Mouse (Mus musculus) testis, adult 2 months (tissue): ENCODE data around the gene Izumo1. TPM values are rescaled to one million over a fixed set of nuclear protein-coding genes. Genes with fewer than 3 reads are reported as not detected.

ENCODE experiments used
- H3K27ac ChIP-seq: fragments of 200-500 bp; 2 replicates; pipeline ENCODE4 v1.5.1; 2012; ENCODE audit warnings: low read depth, low read length; ENCODE audit not compliant: control insufficient read depth, insufficient read depth
- H3K27me3 ChIP-seq: fragments of 200-500 bp; 2 replicates; pipeline ENCODE4 v1.6.1; 2012; ENCODE audit warnings: mild to moderate bottlenecking, low read length, moderate library complexity; ENCODE audit not compliant: control insufficient read depth, insufficient read depth
- H3K36me3 ChIP-seq: fragments of 200-500 bp; 2 replicates; pipeline ENCODE4 v1.6.1; 2012; ENCODE audit warnings: mild to moderate bottlenecking, low read length; ENCODE audit not compliant: control insufficient read depth, insufficient read depth
- H3K4me1 ChIP-seq: fragments of 200-500 bp; 2 replicates; pipeline ENCODE4 v1.6.1; 2012; ENCODE audit warnings: low read length; ENCODE audit not compliant: control insufficient read depth, insufficient read depth
- H3K4me3 ChIP-seq: fragments of 200-500 bp; 2 replicates; pipeline ENCODE4 v1.5.1; 2012; ENCODE audit warnings: low read depth, mild to moderate bottlenecking, low read length, moderate library complexity, mixed read lengths; ENCODE audit not compliant: control insufficient read depth
- CTCF ChIP-seq: fragments of 200-500 bp; IDR thresholded peaks from 2 replicates; pipeline ENCODE4 v1.5.1; 2012; ENCODE audit warnings: low read depth, mild to moderate bottlenecking, inconsistent platforms, low read length, moderate library complexity; ENCODE audit not compliant: control insufficient read depth, insufficient read depth, insufficient replicate concordance
- POLR2A ChIP-seq: fragments of 200-500 bp; IDR thresholded peaks from 2 replicates; pipeline ENCODE4 v1.6.1; 2012; ENCODE audit warnings: low read depth, mild to moderate bottlenecking, inconsistent platforms, low read length, moderate library complexity; ENCODE audit not compliant: control insufficient read depth
- polyA plus RNA-seq: library from polyadenylated mRNA; depleted of rRNA; stranded (reverse); fragments of >200 nt; gene quantifications from 2 replicates; pipeline ENCODE4 v1.2.3, GENCODE M21; 2012; rRNA removed

Izumo1 gene
- polyA plus RNA-seq, 1 experiment, result 95.6 TPM

DNA sequence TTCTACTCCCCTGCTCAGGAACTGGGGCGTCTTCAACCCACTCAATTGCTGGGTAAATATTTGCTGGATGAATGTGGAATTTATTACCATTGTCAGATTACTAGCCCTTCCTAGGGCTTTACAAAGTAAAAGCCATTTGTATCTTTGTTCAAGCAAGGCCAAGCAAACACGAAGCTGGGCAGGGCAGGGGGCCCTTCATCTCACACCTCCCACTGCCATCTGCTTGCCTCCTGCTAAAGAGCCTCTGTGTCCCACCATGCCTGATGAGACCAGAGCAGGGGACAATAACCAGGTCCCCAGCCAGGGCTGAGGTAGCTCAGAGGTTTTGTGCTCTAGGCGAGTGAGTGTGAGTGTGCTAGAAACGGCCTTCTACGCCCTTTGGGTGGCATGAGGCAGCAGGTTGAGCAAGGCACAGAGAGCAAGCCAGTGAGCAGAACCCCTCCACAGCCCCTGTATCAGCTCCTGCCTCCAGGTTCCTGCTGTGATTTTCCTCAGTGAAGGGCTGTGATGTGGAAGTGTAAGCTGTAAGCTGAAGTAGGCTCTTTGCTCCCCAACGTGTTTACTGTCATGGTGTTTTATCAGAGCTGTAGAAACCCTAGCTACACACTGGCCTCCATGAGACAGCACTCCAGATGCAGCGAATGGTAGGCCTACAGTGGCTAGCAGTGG lies 56.1 kb downstream of the Izumo1 start:
- no peaks in the 10 kb centered on the region for H3K36me3 ChIP-seq
- no peak overlapping the region for H3K27ac ChIP-seq

More for the DNA sequence above, 56.1 kb downstream of the Izumo1 start:
- no peaks in the 10 kb centered on the region for H3K4me1 ChIP-seq
- TF ChIP-seq POLR2A (no peak), CTCF (no peak)
- no peak overlapping the region for H3K4me3 ChIP-seq
- H3K27me3 ChIP-seq, result no peaks in the 10 kb centered on the region

Other genes starting within 250 kb of the Izumo1 start
- 180 and 202 TPM in 2 replicates for gene Snrnp70, start 226.1 kb upstream of the Izumo1 start, polyA plus RNA-seq
- gene Kcna7, start 216.2 kb upstream of the Izumo1 start, polyA plus RNA-seq, result 0.99 and 1.1 TPM in 2 replicates
- 0.19 and 0.25 TPM in 2 replicates for gene Ntf5, start 208.1 kb upstream of the Izumo1 start, polyA plus RNA-seq
- 32.8 and 38.1 TPM in 2 replicates for gene Lhb, start 201.0 kb upstream of the Izumo1 start, polyA plus RNA-seq
- 1.7 and 2.3 TPM in 2 replicates for gene Gys1, start 187.0 kb upstream of the Izumo1 start, polyA plus RNA-seq
- gene Ruvbl2, start 183.7 kb upstream of the Izumo1 start, polyA plus RNA-seq, result 173 and 197 TPM in 2 replicates
- gene Ftl1, start 161.9 kb upstream of the Izumo1 start, polyA plus RNA-seq, result 152 and 188 TPM in 2 replicates
- 24.9 and 26.3 TPM in 2 replicates for gene Bax, start 154.9 kb upstream of the Izumo1 start, polyA plus RNA-seq
- gene Tulp2, start 139.9 kb upstream of the Izumo1 start, polyA plus RNA-seq, result 879 and 1,010 TPM in 2 replicates
- gene Gm45808, start 135.0 kb upstream of the Izumo1 start, polyA plus RNA-seq, result 0.81 TPM in 1 of 2 replicates, not detected in the other
- gene Dhdh, start 133.0 kb upstream of the Izumo1 start, polyA plus RNA-seq, result 3.0 and 3.4 TPM in 2 replicates
- gene Nucb1, start 111.4 kb upstream of the Izumo1 start, polyA plus RNA-seq, result 76.4 and 93.9 TPM in 2 replicates
- gene Ppp1r15a, start 95.5 kb upstream of the Izumo1 start, polyA plus RNA-seq, result 5.9 and 8.5 TPM in 2 replicates
- 12.6 and 12.9 TPM in 2 replicates for gene Plekha4, start 95.5 kb upstream of the Izumo1 start, polyA plus RNA-seq
- gene Hsd17b14, start 66.9 kb upstream of the Izumo1 start, polyA plus RNA-seq, result 0.37 and 0.45 TPM in 2 replicates
- 39.9 and 44.3 TPM in 2 replicates for gene Bcat2, start 51.7 kb upstream of the Izumo1 start, polyA plus RNA-seq
- gene Fgf21, start 6.3 kb upstream of the Izumo1 start, polyA plus RNA-seq, result 3.6 and 3.7 TPM in 2 replicates
- 0.08 and 0.21 TPM in 2 replicates for gene Fut1, start 4.5 kb upstream of the Izumo1 start, polyA plus RNA-seq
- 5.1 and 5.4 TPM in 2 replicates for gene Rasip1, start 5.7 kb downstream of the Izumo1 start, polyA plus RNA-seq
- 0.74 and 1.3 TPM in 2 replicates for gene Mamstr, start 18.2 kb downstream of the Izumo1 start, polyA plus RNA-seq
- 0.37 and 0.42 TPM in 2 replicates for gene Fut2, start 44.6 kb downstream of the Izumo1 start, polyA plus RNA-seq
- gene Ntn5, start 62.2 kb downstream of the Izumo1 start, polyA plus RNA-seq, result 6.5 and 10.8 TPM in 2 replicates
- 61.0 and 71.6 TPM in 2 replicates for gene Sec1, start 72.6 kb downstream of the Izumo1 start, polyA plus RNA-seq
- gene Car11, start 78.0 kb downstream of the Izumo1 start, polyA plus RNA-seq, result 2.3 and 3.3 TPM in 2 replicates
- 11.2 and 12.9 TPM in 2 replicates for gene Dbp, start 83.3 kb downstream of the Izumo1 start, polyA plus RNA-seq
- 517 and 652 TPM in 2 replicates for gene Rpl18, start 93.6 kb downstream of the Izumo1 start, polyA plus RNA-seq
- gene Sphk2, start 96.2 kb downstream of the Izumo1 start, polyA plus RNA-seq, result 33.4 and 34.6 TPM in 2 replicates
- 145 and 176 TPM in 2 replicates for gene Fam83e, start 99.4 kb downstream of the Izumo1 start, polyA plus RNA-seq
- 589 and 614 TPM in 2 replicates for gene Spaca4, start 104.0 kb downstream of the Izumo1 start, polyA plus RNA-seq
- 23.1 and 26.1 TPM in 2 replicates for gene Lmtk3, start 161.9 kb downstream of the Izumo1 start, polyA plus RNA-seq
- 8.8 and 9.5 TPM in 2 replicates for gene Sult2b1, start 162.9 kb downstream of the Izumo1 start, polyA plus RNA-seq
- gene Cyth2, start 192.8 kb downstream of the Izumo1 start, polyA plus RNA-seq, result 149 and 166 TPM in 2 replicates
- gene Kcnj14, start 203.0 kb downstream of the Izumo1 start, polyA plus RNA-seq, result 0.06 and 0.11 TPM in 2 replicates
- gene Grwd1, start 209.1 kb downstream of the Izumo1 start, polyA plus RNA-seq, result 11.2 and 12.1 TPM in 2 replicates